Mouse (Mus musculus) right cerebral cortex, adult 18-20 months (tissue): ENCODE measurements around the gene Syn1.

Source experiments
- DNase-seq: peaks from one replicate; pipeline ENCODE4 v3.0.0; 2022; ENCODE audit warnings: mixed read lengths

Syn1 gene

GRCm38 (mm10) chrX:20920844-20921364, at the start of gene Syn1:
TSS of gene Syn1 (minus strand) at chrX:20921004.
- DNase-seq: peak; percentile 88

GRCm38 (mm10) chrX:20961477-20962378, 40.9 kb upstream of the Syn1 start, which contains the start of gene Uxt:
TSS of gene Uxt (minus strand) at chrX:20962017.
- DNase-seq: peak; percentile 91

GRCm38 (mm10) chrX:20950191-20950880, 29.5 kb upstream of the Syn1 start, which contains the start of gene Elk1:
TSS of gene Elk1 (minus strand) at chrX:20950608.
- DNase-seq: peak; percentile 89

- DNase-seq: peak; percentile 59
These were observed 25.3 kb upstream of the Syn1 start for GRCm38 (mm10) chrX:20946055-20946454.

GRCm38 (mm10) chrX:20931963-20932362, 11.2 kb upstream of the Syn1 start:
- no peak for DNase-seq

GRCm38 (mm10) chrX:20931364-20931763, 10.6 kb upstream of the Syn1 start, which contains the start of gene Cfp:
TSS of gene Cfp (minus strand) at chrX:20931555.
- no peak for DNase-seq

- no peak for DNase-seq
These were observed 9.1 kb upstream of the Syn1 start for GRCm38 (mm10) chrX:20929859-20930258.

GRCm38 (mm10) chrX:20924976-20925375, 4.2 kb upstream of the Syn1 start:
- DNase-seq: no peak

GRCm38 (mm10) chrX:20923506-20923905, 2.7 kb upstream of the Syn1 start:
- DNase-seq: no peak

- DNase-seq: peak; percentile 48
These were observed 562 bp upstream of the Syn1 start for GRCm38 (mm10) chrX:20921366-20921765.

GRCm38 (mm10) chrX:20920249-20920843, 458 bp downstream of the Syn1 start:
- DNase-seq: no peak

GRCm38 (mm10) chrX:20915075-20915474, 5.7 kb downstream of the Syn1 start:
- DNase-seq: peak; percentile 45

- DNase-seq: no peak
These were observed 7.1 kb downstream of the Syn1 start for GRCm38 (mm10) chrX:20913726-20914125.

- DNase-seq: no peak
These were observed 10.7 kb downstream of the Syn1 start for GRCm38 (mm10) chrX:20910074-20910473.

- no peak for DNase-seq
These were observed 45.6 kb downstream of the Syn1 start for GRCm38 (mm10) chrX:20875241-20875640.

GRCm38 (mm10) chrX:20872928-20873500, 47.8 kb downstream of the Syn1 start:
- DNase-seq: peak; percentile 33

GRCm38 (mm10) chrX:20869962-20870513, 50.8 kb downstream of the Syn1 start, which contains the start of gene Timp1:
TSS of gene Timp1 (plus strand) at chrX:20870166.
- DNase-seq: peak; percentile 46

- no peak for DNase-seq
These were observed 51.6 kb downstream of the Syn1 start for GRCm38 (mm10) chrX:20869203-20869602.

GRCm38 (mm10) chrX:20868091-20868490, 52.7 kb downstream of the Syn1 start:
- DNase-seq: no peak

- DNase-seq: peak; percentile 35
These were observed 57.4 kb downstream of the Syn1 start for GRCm38 (mm10) chrX:20863161-20864101.
